ENCODE assay signal across 20 mouse cellular contexts in the genomic region with DNA sequence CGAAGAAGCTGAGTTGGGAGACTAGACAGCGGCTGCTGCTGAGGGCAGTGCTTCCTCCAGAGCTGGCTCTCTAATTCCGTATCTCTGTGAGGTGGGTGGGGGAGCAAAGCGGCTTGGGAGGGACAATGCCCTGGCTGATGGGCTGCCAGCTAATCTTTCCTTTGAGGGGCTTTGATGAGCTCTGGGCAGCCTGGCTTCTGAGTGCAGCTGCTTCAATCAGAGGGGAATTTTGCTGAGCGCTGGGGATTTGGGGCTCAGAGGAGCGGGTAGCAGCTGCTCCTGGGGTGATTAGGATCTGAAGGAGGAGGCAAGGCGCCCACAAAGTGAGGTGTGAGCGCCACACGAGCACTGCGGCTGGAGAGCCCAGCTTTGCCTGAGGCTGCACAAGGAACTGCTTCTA.
DNase-seq lines count a peak whose midpoint lies in the region; ATAC-seq lines count a peak whose summit lies in the region.
"Had no signal": no experiment of that assay in that cellular context is flagged by ENCODE, and none has a peak within 500 bp of the region (broad histone marks: within the 10 kb centered on the region; RNA-seq: fewer than 3 reads in every experiment).

No protein-coding gene starts in this region.

- peak; percentile 71 for ATAC-seq in forebrain, embryonic 14.5 days
- peak; percentile 73 for ATAC-seq in midbrain, embryonic 12.5 days (ENCODE audit: low FRiP score, low read depth)

- intact Hi-C loops in left cerebral cortex, postnatal 4 days (cut with DNase I) = no loop called here
- intact Hi-C loops in left cerebral cortex, postnatal 36 days (cut with DNase I) = no loop called here

- peak; percentile 19 for DNase-seq in left cerebral cortex, postnatal 4 days
- no peak for DNase-seq in left cerebral cortex, postnatal 36 days (ENCODE audit: low spot score in 2 of 2)
- peak; percentile 70 for DNase-seq in forebrain, embryonic 14.5 days (ENCODE audit: low spot score)
- DNase-seq in retina, postnatal 7 days (ENCODE audit: low read depth, low spot score) = peak; percentile 86
- no peak for DNase-seq in layer of hippocampus, adult 9-11 months
- DNase-seq in spleen, postnatal 14 days (ENCODE audit: low spot score in 2 of 2) = no peak
- DNase-seq: cerebellum, adult 18-20 months; heart, adult 11 months; kidney, adult 18-20 months; kidney, postnatal 36 days; liver, embryonic 13.5 days; lung, postnatal 10 days; thymus, postnatal 4 days had no signal

- H3K4me1 ChIP-seq in forebrain, embryonic 14.5 days (ENCODE audit: control insufficient read depth, insufficient read depth, low read length) = 0 out of 2 replicates have a peak, but pooled peaks cover 6% of the 10 kb centered on the region
- H3K4me1 ChIP-seq in midbrain, embryonic 12.5 days = peaks cover 22% of the 10 kb centered on the region
- H3K4me1 ChIP-seq: heart, embryonic 15.5 days; limb, embryonic 10.5 days; liver, embryonic 13.5 days; megakaryocyte, embryonic 14.5 days had no signal

- H3K27ac ChIP-seq in forebrain, embryonic 14.5 days (ENCODE audit: low read depth, low read length) = peak overlapping the region; percentile 53; the same call in 1 of the 2 replicates
- H3K27ac ChIP-seq in midbrain, embryonic 12.5 days (replicated peaks) = peak overlapping the region; percentile 74
- H3K27ac ChIP-seq: heart, embryonic 15.5 days; hindbrain, embryonic 15.5 days; limb, embryonic 10.5 days; liver, embryonic 13.5 days; stomach, postnatal 0 days had no signal

- H3K27me3 ChIP-seq in forebrain, embryonic 14.5 days (replicated peaks; ENCODE audit: control insufficient read depth, insufficient read depth, low read length) = no peaks in the 10 kb centered on the region
- 0 out of 2 replicates have a peak, but pooled peaks cover 12% of the 10 kb centered on the region for H3K27me3 ChIP-seq in midbrain, embryonic 12.5 days
- H3K27me3 ChIP-seq: hindbrain, embryonic 15.5 days; liver, embryonic 13.5 days had no signal

- H3K4me2 ChIP-seq in forebrain, embryonic 14.5 days (ENCODE audit: low read length) = 0 out of 2 replicates have a peak overlapping the region, but pooled peaks have one; percentile 28
- peak overlapping the region; percentile 37 for H3K4me2 ChIP-seq in midbrain, embryonic 12.5 days (replicated peaks)
- H3K4me2 ChIP-seq: heart, embryonic 15.5 days; hindbrain, embryonic 15.5 days; liver, embryonic 13.5 days had no signal

- H3K36me3 ChIP-seq in forebrain, embryonic 14.5 days (ENCODE audit: control insufficient read depth, insufficient read depth, low read length) = no peaks in the 10 kb centered on the region
- no peaks in the 10 kb centered on the region for H3K36me3 ChIP-seq in midbrain, embryonic 12.5 days
- H3K36me3 ChIP-seq: heart, embryonic 15.5 days; hindbrain, embryonic 15.5 days; limb, embryonic 10.5 days; liver, embryonic 13.5 days had no signal

- WGBS in forebrain, embryonic 14.5 days = 2% methylated on average over 10 of the region's 10 CpGs
- WGBS in midbrain, embryonic 12.5 days = 2% methylated on average over 10 of the region's 10 CpGs

- H3K9ac ChIP-seq in forebrain, embryonic 14.5 days (ENCODE audit: low read length) = peak overlapping the region; percentile 29; the same call in 1 of the 2 replicates
- H3K9ac ChIP-seq in midbrain, embryonic 12.5 days (replicated peaks) = peak overlapping the region; percentile 28; the same call in 1 of the 2 replicates
- H3K9ac ChIP-seq: heart, embryonic 15.5 days; hindbrain, embryonic 15.5 days; liver, embryonic 13.5 days had no signal

- no peak overlapping the region for H3K4me3 ChIP-seq in forebrain, embryonic 14.5 days (ENCODE audit: low read depth, low read length)
- no peak overlapping the region for H3K4me3 ChIP-seq in midbrain, embryonic 12.5 days
- H3K4me3 ChIP-seq: erythroblast, embryonic 14.5 days; heart, embryonic 15.5 days; hindbrain, embryonic 15.5 days; limb, embryonic 10.5 days; liver, embryonic 13.5 days; megakaryocyte, embryonic 14.5 days had no signal

- H3K9me3 ChIP-seq in forebrain, embryonic 14.5 days (replicated peaks; ENCODE audit: control insufficient read depth, low read length) = no peaks in the 10 kb centered on the region
- no peaks in the 10 kb centered on the region for H3K9me3 ChIP-seq in midbrain, embryonic 12.5 days
- H3K9me3 ChIP-seq: heart, embryonic 15.5 days; hindbrain, embryonic 15.5 days; limb, embryonic 10.5 days; liver, embryonic 13.5 days; megakaryocyte, embryonic 14.5 days had no signal

Comparison
In these comparisons a context has a peak if more than half of its experiments do, and no peak if none do; other contexts are left out.
1. DNase-seq: peak in left cerebral cortex, postnatal 4 days (single experiment), forebrain, embryonic 14.5 days (single experiment) and retina, postnatal 7 days (single experiment); none in left cerebral cortex, postnatal 36 days (0 of 2), layer of hippocampus, adult 9-11 months (single experiment) and spleen, postnatal 14 days (0 of 2).